Mouse (Mus musculus) heart, embryonic 12.5 days (tissue): ENCODE results near the gene Gm10645. TPM values are rescaled to one million over a fixed set of nuclear protein-coding genes. Genes with fewer than 3 reads are reported as not detected.
A peak's percentile ranks its signal among the peaks of the same experiment; 100 is the strongest.

Experiments
- ATAC-seq: fragments of 200-750 bp; cut with Nextera tagmentation; 2 replicates; pipeline ENCODE4 v1.8.0; 2017; ENCODE audit warnings: moderate TSS enrichment, moderate library complexity; ENCODE audit not compliant: insufficient number of reproducible peaks, low FRiP score
- H3K27ac ChIP-seq: fragments of 300-500 bp; sonication (generic); 2 replicates; pipeline ENCODE4 v1.5.1; 2016; ENCODE audit warnings: mild to moderate bottlenecking, moderate library complexity; ENCODE audit not compliant: poor library complexity, severe bottlenecking
- H3K27me3 ChIP-seq: fragments of 300-500 bp; sonication (generic); replicated peaks from 2 replicates; pipeline ENCODE4 v1.6.1; 2016; ENCODE audit warnings: mild to moderate bottlenecking, moderate library complexity
- H3K36me3 ChIP-seq: fragments of 300-500 bp; sonication (generic); 2 replicates; pipeline ENCODE4 v1.6.1; 2016; ENCODE audit warnings: mild to moderate bottlenecking, moderate library complexity
- H3K4me1 ChIP-seq: fragments of 300-500 bp; sonication (generic); replicated peaks from 2 replicates; pipeline ENCODE4 v1.6.1; 2016; ENCODE audit warnings: mild to moderate bottlenecking
- H3K4me2 ChIP-seq: fragments of 300-500 bp; sonication (generic); 2 replicates; pipeline ENCODE4 v1.6.1; 2016; ENCODE audit warnings: mild to moderate bottlenecking, moderate library complexity
- H3K4me3 ChIP-seq: fragments of 300-500 bp; sonication (generic); 2 replicates; pipeline ENCODE4 v1.5.1; 2016; ENCODE audit warnings: mild to moderate bottlenecking
- H3K9ac ChIP-seq: fragments of 300-500 bp; sonication (generic); 2 replicates; pipeline ENCODE4 v1.6.1; 2016; ENCODE audit warnings: mild to moderate bottlenecking, moderate library complexity
- H3K9me3 ChIP-seq: fragments of 300-500 bp; sonication (generic); replicated peaks from 2 replicates; pipeline ENCODE4 v1.6.1; 2016; ENCODE audit warnings: mild to moderate bottlenecking, moderate library complexity
- WGBS: fragments of 180-500 bp; shearing (Covaris S2); methylation state at CpG from one replicate; pipeline ENCODE4 v1.1.7; 2016; 5-methylcytosine and 5-hydroxymethylcytosine counted together
- polyA plus RNA-seq: library from polyadenylated mRNA; unstranded; fragments of >200 nt; fragmentation: Nextera tagmentation; extraction: Ambion mirVana; gene quantifications from 2 replicates; pipeline ENCODE4 v1.2.1, GENCODE M21; 2016

The Gm10645 gene
- 0.64 and 1.1 TPM in 2 replicates for polyA plus RNA-seq

DNA sequence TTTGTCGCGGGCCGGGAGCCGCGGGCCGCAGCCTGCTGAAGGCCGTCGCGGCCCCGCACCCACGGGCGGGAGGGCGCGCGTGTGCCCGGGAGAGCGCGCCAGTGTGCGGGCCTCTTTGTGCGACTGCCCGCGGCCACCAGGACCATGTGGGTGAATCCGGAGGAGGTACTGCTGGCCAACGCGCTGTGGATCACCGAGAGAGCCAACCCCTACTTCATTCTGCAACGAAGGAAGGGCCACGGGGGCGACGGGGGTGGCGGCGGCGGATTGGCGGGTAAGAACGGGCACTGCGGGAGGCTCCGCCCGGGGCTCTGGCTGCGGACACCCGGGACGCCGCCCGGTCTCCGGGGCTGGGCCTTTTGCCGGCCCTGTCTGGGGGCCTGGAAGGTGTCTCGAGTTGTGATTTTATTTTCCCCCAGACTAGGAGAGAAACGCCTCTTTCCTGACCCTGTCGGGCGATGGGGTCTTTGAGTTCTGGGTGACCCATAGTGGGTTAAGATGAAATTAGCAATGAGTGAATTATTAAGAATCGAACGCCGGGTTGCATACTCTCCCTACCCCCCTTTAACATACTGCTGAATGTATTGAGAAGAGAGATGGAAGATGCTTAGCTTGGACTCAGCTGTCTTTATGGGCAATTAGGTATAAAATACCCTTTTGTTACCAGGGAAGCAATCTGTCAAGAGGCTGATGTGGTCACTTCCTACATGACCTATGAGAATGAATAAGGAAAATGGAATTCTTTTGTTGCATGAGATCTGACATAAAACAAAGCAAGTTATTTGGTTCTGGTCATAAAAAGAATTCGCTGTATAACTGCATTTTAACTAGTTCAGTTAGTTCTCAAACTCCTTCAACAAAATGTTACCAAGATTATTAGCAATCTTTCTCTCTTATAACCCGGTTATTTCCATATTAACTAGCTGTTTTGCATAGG is at the start of gene Gm10645:
Gm10645 (minus strand) TSS at position 240 of the 937 bp plus-strand sequence.
- H3K36me3 ChIP-seq, result no peaks in the 10 kb centered on the region
- peak within 1 kb of the TSS; percentile 79 for H3K9ac ChIP-seq
- peak within 1 kb of the TSS; percentile 85 for H3K4me2 ChIP-seq
- peak within 1 kb of the TSS; percentile 72 for H3K4me3 ChIP-seq
- H3K4me1 ChIP-seq, result 0 out of 2 replicates have a peak, but pooled peaks cover 3% of the 10 kb centered on the region
- H3K27ac ChIP-seq, result peak within 1 kb of the TSS; percentile 30
- no peaks in the 10 kb centered on the region for H3K9me3 ChIP-seq
- WGBS, result 4% methylated on average over 54 of the region's 54 CpGs
- peak; percentile 65 for ATAC-seq
- H3K27me3 ChIP-seq, result peaks cover 19% of the 10 kb centered on the region

- Histone ChIP-seq H3K4me2 (peak overlapping the region; percentile 38), H3K27me3 (no peaks in the 10 kb centered on the region), H3K36me3 (no peaks in the 10 kb centered on the region), H3K9me3 (no peaks in the 10 kb centered on the region), H3K4me3 (no peak overlapping the region), H3K9ac (no peak overlapping the region), H3K27ac (peak overlapping the region; percentile 61), H3K4me1 (peaks cover 19% of the 10 kb centered on the region)
- peak; percentile 89 for ATAC-seq
- WGBS, result 7% methylated on average over 5 of the region's 5 CpGs
Measured at GRCm38 (mm10) chr8:83215065-83215464, 49.1 kb upstream of the Gm10645 start.

DNA sequence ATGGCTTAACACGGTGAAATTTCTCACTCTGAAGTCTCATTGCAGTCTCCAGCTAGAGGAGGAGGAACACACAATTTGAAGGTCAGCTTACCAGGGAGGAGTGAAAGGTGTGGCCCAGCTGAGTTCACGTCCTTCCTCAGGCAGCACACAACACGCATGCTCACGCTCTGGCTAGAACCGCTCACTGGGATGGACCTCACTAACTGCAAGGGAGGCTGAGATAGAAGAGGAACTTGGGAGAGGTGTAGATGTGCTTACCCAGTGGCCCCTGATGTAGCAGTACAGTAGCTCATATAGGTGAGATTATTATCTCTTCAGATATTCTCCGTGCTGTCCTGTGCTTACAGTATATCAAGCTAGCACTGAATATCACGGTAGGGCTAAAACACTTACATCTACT is 44.7 kb upstream of the Gm10645 start:
- Histone ChIP-seq H3K4me3 (no peak overlapping the region), H3K4me2 (no peak overlapping the region), H3K36me3 (no peaks in the 10 kb centered on the region), H3K9ac (no peak overlapping the region), H3K27me3 (no peaks in the 10 kb centered on the region), H3K4me1 (peaks cover 14% of the 10 kb centered on the region), H3K9me3 (no peaks in the 10 kb centered on the region), H3K27ac (no peak overlapping the region)
- no peak for ATAC-seq
- 83% methylated on average over 7 of the region's 7 CpGs for WGBS

- Histone ChIP-seq H3K9me3 (no peaks in the 10 kb centered on the region), H3K4me2 (no peak overlapping the region), H3K4me1 (peaks cover 5% of the 10 kb centered on the region; the same call in 1 of the 2 replicates), H3K27me3 (no peaks in the 10 kb centered on the region), H3K36me3 (no peaks in the 10 kb centered on the region), H3K9ac (no peak overlapping the region), H3K4me3 (no peak overlapping the region), H3K27ac (no peak overlapping the region)
- ATAC-seq, result no peak
- 76% methylated on average over 4 of the region's 4 CpGs for WGBS
Measured at GRCm38 (mm10) chr8:83209581-83209980, 43.6 kb upstream of the Gm10645 start.

- no peaks in the 10 kb centered on the region for H3K9me3 ChIP-seq
- H3K4me1 ChIP-seq, result peaks cover 10% of the 10 kb centered on the region
- no peak overlapping the region for H3K4me2 ChIP-seq
- no peak overlapping the region for H3K27ac ChIP-seq
- no peaks in the 10 kb centered on the region for H3K27me3 ChIP-seq
- no peak overlapping the region for H3K4me3 ChIP-seq
- H3K36me3 ChIP-seq, result no peaks in the 10 kb centered on the region
- no peak for ATAC-seq
- WGBS, result 67% methylated on average over 7 of the region's 7 CpGs
- no peak overlapping the region for H3K9ac ChIP-seq
Measured at GRCm38 (mm10) chr8:83205907-83206306, 39.9 kb upstream of the Gm10645 start.

DNA sequence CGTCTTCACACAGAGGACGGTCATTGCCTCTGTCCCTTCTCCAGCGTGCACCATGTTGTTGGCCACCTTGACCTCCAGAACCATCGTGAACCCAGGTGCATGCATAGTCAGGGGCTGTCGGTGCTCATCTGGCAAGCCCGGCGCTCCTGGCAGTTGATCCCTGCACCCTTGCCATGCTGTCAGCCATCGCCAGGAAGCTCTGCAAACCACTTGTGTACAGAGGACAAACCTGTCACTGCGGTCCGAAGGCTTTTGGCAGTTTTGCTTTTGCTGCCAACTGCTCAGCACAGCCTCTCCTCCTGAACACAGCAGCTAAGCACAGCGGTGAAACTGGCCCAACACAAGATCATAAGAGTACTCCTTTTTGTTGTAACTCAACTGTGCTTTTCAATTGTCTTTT is 37.0 kb upstream of the Gm10645 start:
- H3K4me1 ChIP-seq, result peaks cover 25% of the 10 kb centered on the region
- H3K9ac ChIP-seq, result no peak overlapping the region
- H3K36me3 ChIP-seq, result no peaks in the 10 kb centered on the region
- ATAC-seq, result no peak
- no peaks in the 10 kb centered on the region for H3K9me3 ChIP-seq
- H3K4me3 ChIP-seq, result no peak overlapping the region
- no peaks in the 10 kb centered on the region for H3K27me3 ChIP-seq
- no peak overlapping the region for H3K27ac ChIP-seq
- 85% methylated on average over 11 of the region's 11 CpGs for WGBS
- no peak overlapping the region for H3K4me2 ChIP-seq

GRCm38 (mm10) chr8:83200191-83201177 is 34.5 kb upstream of the Gm10645 start:
- no peak overlapping the region for H3K4me3 ChIP-seq
- no peaks in the 10 kb centered on the region for H3K27me3 ChIP-seq
- H3K36me3 ChIP-seq, result no peaks in the 10 kb centered on the region
- H3K9ac ChIP-seq, result no peak overlapping the region
- H3K4me2 ChIP-seq, result peak overlapping the region; percentile 41
- peaks cover 20% of the 10 kb centered on the region for H3K4me1 ChIP-seq
- WGBS, result 61% methylated on average over 16 of the region's 16 CpGs
- no peak for ATAC-seq
- no peaks in the 10 kb centered on the region for H3K9me3 ChIP-seq
- peak overlapping the region; percentile 54 for H3K27ac ChIP-seq

DNA sequence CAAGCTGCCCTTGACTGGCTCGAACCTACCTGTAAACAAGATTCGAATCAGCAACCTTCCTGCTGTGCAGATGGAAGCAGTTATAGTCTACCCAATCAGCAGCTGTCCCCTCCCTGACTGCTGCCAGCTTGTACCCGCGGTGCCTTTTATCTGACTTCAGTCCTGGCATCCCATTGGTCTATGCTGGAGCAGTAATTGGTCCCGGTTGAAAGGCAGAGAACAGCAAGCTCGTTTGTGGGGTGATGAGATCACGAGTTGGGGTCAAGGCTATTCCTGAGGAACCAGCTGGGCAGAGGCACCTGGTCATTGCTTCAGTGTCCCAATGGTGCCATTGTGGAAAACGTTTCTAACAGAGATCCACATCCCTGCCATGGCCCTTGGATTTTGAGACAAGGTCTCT is 33.7 kb upstream of the Gm10645 start:
- 59% methylated on average over 8 of the region's 8 CpGs for WGBS
- H3K27ac ChIP-seq, result peak overlapping the region; percentile 54; the same call in 1 of the 2 replicates
- ATAC-seq, result no peak

DNA sequence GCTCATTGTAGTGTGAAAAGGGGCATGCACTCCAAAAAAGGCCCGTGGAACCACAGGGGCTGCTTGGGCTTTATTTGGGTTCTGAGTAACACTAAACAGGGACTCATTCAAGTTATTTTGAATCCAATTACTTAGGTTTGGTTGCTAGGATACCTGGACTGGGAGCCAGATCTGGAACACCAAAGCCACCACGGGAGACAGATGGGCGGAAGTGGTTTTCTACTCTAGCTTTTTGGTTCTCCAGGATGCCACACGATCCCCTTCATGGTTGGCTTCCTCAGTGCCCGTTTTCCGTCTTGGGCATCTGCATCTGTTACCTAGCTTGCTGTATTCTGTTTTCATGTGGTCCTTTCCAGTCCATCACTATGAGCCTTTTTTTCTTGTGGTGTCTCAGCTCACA is 30.1 kb upstream of the Gm10645 start:
- no peaks in the 10 kb centered on the region for H3K27me3 ChIP-seq
- H3K27ac ChIP-seq, result no peak overlapping the region
- no peak overlapping the region for H3K4me2 ChIP-seq
- WGBS, result 76% methylated on average over 6 of the region's 6 CpGs
- ATAC-seq, result no peak
- no peaks in the 10 kb centered on the region for H3K36me3 ChIP-seq
- no peak overlapping the region for H3K9ac ChIP-seq
- H3K4me1 ChIP-seq, result peaks cover 17% of the 10 kb centered on the region
- no peaks in the 10 kb centered on the region for H3K9me3 ChIP-seq
- H3K4me3 ChIP-seq, result no peak overlapping the region

More for the DNA sequence above, 33.7 kb upstream of the Gm10645 start:
- no peak overlapping the region for H3K9ac ChIP-seq
- no peaks in the 10 kb centered on the region for H3K36me3 ChIP-seq
- H3K27me3 ChIP-seq, result no peaks in the 10 kb centered on the region
- no peak overlapping the region for H3K4me3 ChIP-seq
- peaks cover 20% of the 10 kb centered on the region for H3K4me1 ChIP-seq
- H3K4me2 ChIP-seq, result no peak overlapping the region
- H3K9me3 ChIP-seq, result no peaks in the 10 kb centered on the region

GRCm38 (mm10) chr8:83189538-83190095 is 23.6 kb upstream of the Gm10645 start:
- H3K27ac ChIP-seq, result no peak overlapping the region
- H3K4me1 ChIP-seq, result peaks cover 8% of the 10 kb centered on the region; the same call in 1 of the 2 replicates
- H3K9me3 ChIP-seq, result no peaks in the 10 kb centered on the region
- no peak overlapping the region for H3K4me2 ChIP-seq
- ATAC-seq, result no peak
- WGBS, result 41% methylated on average over 4 of the region's 4 CpGs
- H3K36me3 ChIP-seq, result no peaks in the 10 kb centered on the region
- no peak overlapping the region for H3K9ac ChIP-seq
- H3K4me3 ChIP-seq, result no peak overlapping the region
- no peaks in the 10 kb centered on the region for H3K27me3 ChIP-seq
